Mouse (Mus musculus) urinary bladder, postnatal 36 days (tissue): ENCODE results near the gene Xylt1.

Experiments
- DNase-seq, 2 experiments: peaks; one replicate each; pipeline ENCODE4 v3.0.0; 2022; ENCODE audit warnings: low spot score in 2 of 2, mixed read lengths in 1 of 2

The Xylt1 gene

DNA sequence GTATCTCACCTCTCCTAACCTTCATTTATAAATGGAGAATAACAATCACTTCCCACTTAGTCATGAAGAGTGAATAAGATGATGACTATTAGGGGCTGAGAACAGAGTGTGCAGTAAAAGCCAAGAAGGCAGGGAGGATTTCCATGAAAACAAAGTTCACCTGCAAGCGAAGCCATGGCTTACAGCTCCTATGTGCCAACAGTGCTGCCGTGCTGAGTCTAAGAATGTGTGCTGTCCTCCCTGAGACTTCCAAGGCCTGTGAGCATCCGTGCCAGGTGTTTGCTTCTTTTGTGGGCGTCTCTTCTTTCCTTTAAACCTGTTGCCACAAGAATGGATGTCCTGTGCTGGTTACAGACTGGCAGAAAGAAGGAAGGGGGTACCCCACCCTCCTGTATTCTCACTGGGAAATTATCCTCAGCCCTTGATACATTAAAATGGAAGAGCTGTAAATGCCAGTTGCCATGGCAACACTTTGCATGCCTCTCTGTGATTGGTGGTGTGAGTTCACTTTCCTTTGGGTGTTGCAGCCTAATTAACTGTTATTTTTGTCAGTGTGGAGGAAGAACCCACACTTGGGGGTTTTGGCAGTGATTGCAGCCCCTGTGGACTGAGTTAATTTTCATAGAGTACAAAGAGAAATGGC lies 318.7 kb downstream of the Xylt1 start:
- no peak for DNase-seq

DNA sequence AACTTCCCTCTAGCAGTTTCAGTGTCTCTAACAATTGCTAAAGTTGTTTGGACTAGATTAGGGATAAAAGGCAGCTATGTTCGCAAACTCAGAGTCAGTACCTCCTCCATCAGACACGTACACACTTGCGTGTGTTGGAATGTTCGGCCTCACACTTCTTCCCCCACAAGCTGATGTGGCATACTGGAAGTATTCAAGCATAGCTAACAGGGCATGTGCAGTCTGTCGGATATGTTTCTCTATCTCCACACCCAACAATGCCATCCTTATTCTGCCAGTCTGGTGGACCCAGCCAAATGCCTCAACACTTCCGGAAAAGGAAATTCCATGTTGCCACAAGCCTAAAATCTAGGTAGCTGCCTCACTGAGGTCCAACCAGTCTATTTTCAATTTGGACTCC lies 319.3 kb downstream of the Xylt1 start:
- DNase-seq, result no peak

DNA sequence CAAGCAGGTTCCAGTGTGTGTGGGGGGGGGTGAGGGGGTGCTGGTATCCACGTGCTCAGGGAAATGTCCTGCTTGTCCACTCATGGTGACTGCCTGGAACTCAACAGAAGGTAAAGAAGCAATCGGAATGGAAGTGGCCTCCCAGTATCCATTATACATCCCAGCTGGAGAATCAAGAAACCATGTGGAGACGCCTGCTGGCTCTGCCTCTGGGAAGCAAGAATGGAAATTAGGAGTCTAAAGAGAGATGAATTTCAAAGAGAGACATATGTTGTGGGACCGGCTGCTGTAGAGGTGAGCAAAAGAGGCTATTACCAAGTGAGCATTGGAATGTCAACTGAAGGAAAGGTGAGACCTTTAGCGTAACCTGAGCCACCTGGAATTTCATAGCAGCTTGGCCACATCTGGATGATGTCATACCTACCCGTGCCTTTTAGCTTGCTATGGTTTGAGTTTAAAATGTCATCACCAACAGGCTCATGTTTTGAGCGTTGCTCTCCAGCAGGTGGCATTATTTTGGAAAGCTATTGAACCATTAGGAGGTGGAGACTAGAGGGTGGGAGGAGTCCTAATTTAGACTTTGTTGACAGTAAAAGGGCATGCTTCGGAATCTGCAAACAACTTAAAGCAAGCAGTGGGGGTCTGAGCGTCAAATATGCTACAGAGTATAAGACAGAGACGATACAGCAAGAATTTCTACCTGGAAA lies 329.3 kb downstream of the Xylt1 start:
- DNase-seq, result no peak

DNA sequence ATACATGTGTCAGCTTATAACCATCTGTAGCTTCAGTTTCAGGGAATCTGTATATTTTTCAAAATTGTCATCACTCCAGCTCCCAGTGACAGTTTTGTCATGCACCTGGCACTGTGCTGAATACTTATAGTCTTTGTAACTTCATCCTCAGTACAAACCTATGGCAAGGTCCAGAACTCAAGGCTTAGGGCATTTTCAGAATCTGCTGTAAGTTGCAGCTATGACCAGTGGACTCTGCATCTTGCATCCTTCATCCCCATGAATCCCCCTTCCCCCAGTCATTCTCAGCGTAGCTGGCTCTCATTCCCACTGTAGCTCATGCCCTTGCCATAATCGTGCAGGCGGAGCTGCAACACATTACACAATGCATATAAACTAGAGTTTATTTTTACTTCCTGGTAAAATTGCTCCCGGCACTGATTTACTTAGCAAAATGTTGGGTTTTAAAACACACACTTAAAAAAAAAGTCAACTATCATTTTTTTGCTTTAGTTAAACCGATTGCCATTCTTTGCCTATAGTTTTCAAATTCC lies 336.2 kb downstream of the Xylt1 start:
- no peak for DNase-seq

DNA sequence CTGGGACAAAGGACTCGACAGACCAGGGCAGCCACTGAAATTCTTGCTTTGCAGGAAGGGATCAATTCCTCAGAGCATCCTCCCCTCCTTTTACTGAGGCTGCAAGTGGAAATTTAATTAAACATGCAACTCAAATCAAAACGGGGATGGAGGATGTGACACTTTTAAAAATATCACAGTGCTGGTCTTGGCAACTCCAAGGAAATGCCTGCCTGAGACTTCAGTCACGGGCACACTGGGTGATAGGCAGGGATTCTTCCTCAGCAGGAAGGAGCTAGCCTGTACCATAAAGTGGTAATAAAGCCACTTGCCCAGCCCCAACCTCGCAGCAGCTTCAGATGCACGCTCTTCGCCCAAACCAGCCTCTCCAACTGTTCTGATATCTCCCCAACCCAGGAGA lies 339.6 kb downstream of the Xylt1 start:
- no peak for DNase-seq
